Comparison of ENCODE assay signal across 8 mouse cellular contexts in genomic region chr7:4498251-4498650, GRCm38 (mm10). TPM values are rescaled to one million over a fixed set of nuclear protein-coding genes. Genes with fewer than 3 reads are reported as not detected.
DNase-seq lines count a peak whose midpoint lies in the region; ATAC-seq and TF ChIP-seq lines count a peak whose summit lies in the region.

No protein-coding gene starts in this region.

- peak; percentile 16; the same call in 1 of the 2 replicates for ATAC-seq in forebrain, embryonic 11.5 days (replicated peaks; ENCODE audit: low FRiP score)
- peak; percentile 46 for ATAC-seq in heart, postnatal 0 days (ENCODE audit: insufficient read depth, low read depth)
- ATAC-seq in midbrain, embryonic 14.5 days (ENCODE audit: low FRiP score, low TSS enrichment): peak; percentile 6; the same call in 1 of the 2 replicates
- no peak for ATAC-seq in megakaryocyte-erythroid progenitor cell, adult 5-6 weeks (replicated peaks; ENCODE audit: low FRiP score, low TSS enrichment, poor library complexity, severe bottlenecking)

- H3K4me3 ChIP-seq in forebrain, embryonic 11.5 days (ENCODE audit: low read depth, low read length): no peak overlapping the region
- H3K4me3 ChIP-seq in heart, postnatal 0 days (ENCODE audit: low read depth, low read length): peak overlapping the region; percentile 25; the same call in 1 of the 2 replicates
- H3K4me3 ChIP-seq in midbrain, embryonic 14.5 days (replicated peaks; ENCODE audit: low read depth, low read length): 0 out of 2 replicates have a peak overlapping the region, but pooled peaks have one; percentile 12

- TF ChIP-seq CTCF in heart, postnatal 0 days (IDR thresholded peaks at IDR 0.05; ENCODE audit: low read depth): no peak

- H3K4me2 ChIP-seq in forebrain, embryonic 11.5 days (ENCODE audit: low read depth, low read length, severe bottlenecking): peak overlapping the region; percentile 39
- peak overlapping the region; percentile 89 for H3K4me2 ChIP-seq in heart, postnatal 0 days (ENCODE audit: low read depth, low read length)
- peak overlapping the region; percentile 93 for H3K4me2 ChIP-seq in midbrain, embryonic 14.5 days (ENCODE audit: low read length)

- no peaks in the 10 kb centered on the region for H3K9me3 ChIP-seq in forebrain, embryonic 11.5 days (ENCODE audit: control insufficient read depth, low read length)
- no peaks in the 10 kb centered on the region for H3K9me3 ChIP-seq in heart, postnatal 0 days (replicated peaks; ENCODE audit: control insufficient read depth, low read length)
- no peaks in the 10 kb centered on the region for H3K9me3 ChIP-seq in midbrain, embryonic 14.5 days (ENCODE audit: control insufficient read depth, low read length)

- TF ChIP-seq EP300 in heart, postnatal 0 days (IDR thresholded peaks at IDR 0.05; ENCODE audit: low read depth): peak; percentile 87

- peak; percentile 74 for DNase-seq in left cerebral cortex, postnatal 4 days
- no peak for DNase-seq in left cerebral cortex, adult 18-20 months (ENCODE audit: low spot score in 2 of 2)
- peak; percentile 71 for DNase-seq in forebrain, embryonic 11.5 days (ENCODE audit: low spot score)
- peak; percentile 90 for DNase-seq in heart, postnatal 0 days (ENCODE audit: low spot score)
- peak; percentile 56 to 81 for DNase-seq in kidney, postnatal 25 days
- DNase-seq in midbrain, embryonic 14.5 days: peak; percentile 79
- DNase-seq in right cerebral cortex, postnatal 4 days: no peak

- no peaks in the 10 kb centered on the region for H3K27me3 ChIP-seq in forebrain, embryonic 11.5 days (ENCODE audit: control insufficient read depth, insufficient read depth, low read length)
- no peaks in the 10 kb centered on the region for H3K27me3 ChIP-seq in heart, postnatal 0 days (ENCODE audit: control insufficient read depth, insufficient read depth, low read length)
- no peaks in the 10 kb centered on the region for H3K27me3 ChIP-seq in midbrain, embryonic 14.5 days (ENCODE audit: control insufficient read depth, insufficient read depth, low read length)

- WGBS in forebrain, embryonic 11.5 days: 33% methylated on average over 9 of the region's 9 CpGs
- WGBS in heart, postnatal 0 days: 11% methylated on average over 9 of the region's 9 CpGs
- 6% methylated on average over 9 of the region's 9 CpGs for WGBS in midbrain, embryonic 14.5 days

- H3K36me3 ChIP-seq in forebrain, embryonic 11.5 days (ENCODE audit: control insufficient read depth, insufficient read depth, low read length): no peaks in the 10 kb centered on the region; the same call in 1 of the 2 replicates
- H3K36me3 ChIP-seq in heart, postnatal 0 days (replicated peaks; ENCODE audit: control insufficient read depth, insufficient read depth, low read length): peaks cover 40% of the 10 kb centered on the region
- peaks cover 30% of the 10 kb centered on the region for H3K36me3 ChIP-seq in midbrain, embryonic 14.5 days (ENCODE audit: control insufficient read depth, insufficient read depth, low read length)

- no peak overlapping the region; the same call in 1 of the 2 replicates for H3K27ac ChIP-seq in forebrain, embryonic 11.5 days (ENCODE audit: low read depth, low read length)
- H3K27ac ChIP-seq in heart, postnatal 0 days (ENCODE audit: low read depth): peak overlapping the region; percentile 51
- H3K27ac ChIP-seq in midbrain, embryonic 14.5 days (replicated peaks; ENCODE audit: low read depth, low read length): peak overlapping the region; percentile 49; the same call in 1 of the 2 replicates

- intact Hi-C loops in left cerebral cortex, postnatal 4 days (cut with DNase I): no loop called here

- peaks cover 20% of the 10 kb centered on the region for H3K4me1 ChIP-seq in forebrain, embryonic 11.5 days (replicated peaks; ENCODE audit: control insufficient read depth, insufficient read depth, low read length)
- H3K4me1 ChIP-seq in heart, postnatal 0 days (ENCODE audit: control insufficient read depth, insufficient read depth): peaks cover 34% of the 10 kb centered on the region
- peaks cover 34% of the 10 kb centered on the region for H3K4me1 ChIP-seq in midbrain, embryonic 14.5 days (ENCODE audit: control insufficient read depth, insufficient read depth, low read length)

- peak overlapping the region; percentile 29; the same call in 1 of the 2 replicates for H3K9ac ChIP-seq in forebrain, embryonic 11.5 days (ENCODE audit: low read length)
- H3K9ac ChIP-seq in heart, postnatal 0 days (replicated peaks; ENCODE audit: low read depth, low read length): 0 out of 2 replicates have a peak overlapping the region, but pooled peaks have one; percentile 45
- H3K9ac ChIP-seq in midbrain, embryonic 14.5 days (replicated peaks; ENCODE audit: low read length): peak overlapping the region; percentile 36; the same call in 1 of the 2 replicates

RNA-seq across cellular contexts. Expression of gene Ppp1r12c, which starts 3.2 kb away (rescaled TPM):
- total RNA-seq in left cerebral cortex, postnatal 4 days (2021): 100 to 1,000 TPM; 123 to 135 TPM
- 100 to 1,000 TPM; 154 TPM for total RNA-seq in left cerebral cortex, adult 18-20 months (2021)
- 46.8 and 48.6 TPM in 2 replicates for polyA plus RNA-seq in forebrain, embryonic 11.5 days (2014; fragmentation: Nextera tagmentation; extraction: Ambion mirVana)
- total RNA-seq in heart, postnatal 0 days (2014; rRNA removed; ENCODE audit: low replicate concordance): 89.1 and 105 TPM in 2 replicates
- polyA plus RNA-seq in heart, postnatal 0 days (2015; fragmentation: Nextera tagmentation; extraction: Ambion mirVana): 22.5 and 24.2 TPM in 2 replicates
- 46.2 and 50.7 TPM in 2 replicates for polyA plus RNA-seq in midbrain, embryonic 14.5 days (2014; fragmentation: Nextera tagmentation; extraction: Ambion mirVana)
- total RNA-seq in megakaryocyte-erythroid progenitor cell, adult 5-6 weeks (2014; fragmentation: Nextera tagmentation): 118 and 125 TPM in 2 replicates
- total RNA-seq in megakaryocyte-erythroid progenitor cell, adult 5-6 weeks (2017): 85.0 and 96.2 TPM in 2 replicates

RNA-seq across cellular contexts. Expression of gene Tnnt1, which starts 17.9 kb away (rescaled TPM):
- total RNA-seq in left cerebral cortex, postnatal 4 days (2021): 1 to 10 TPM in 1 of 2 experiments, under 1 TPM in 1; 0.89 to 1.0 TPM
- 10 to 100 TPM in 1 of 2 experiments, 1 to 10 TPM in 1; 7.6 to 11.7 TPM for total RNA-seq in left cerebral cortex, adult 18-20 months (2021)
- polyA plus RNA-seq in forebrain, embryonic 11.5 days (2014; fragmentation: Nextera tagmentation; extraction: Ambion mirVana): 4.2 and 5.6 TPM in 2 replicates
- total RNA-seq in heart, postnatal 0 days (2014; rRNA removed; ENCODE audit: low replicate concordance): 27.4 and 28.3 TPM in 2 replicates
- 93.7 and 106 TPM in 2 replicates for polyA plus RNA-seq in heart, postnatal 0 days (2015; fragmentation: Nextera tagmentation; extraction: Ambion mirVana)
- polyA plus RNA-seq in midbrain, embryonic 14.5 days (2014; fragmentation: Nextera tagmentation; extraction: Ambion mirVana): 2.6 and 2.7 TPM in 2 replicates
- 1.4 TPM in 1 of 2 replicates, not detected in the other for total RNA-seq in megakaryocyte-erythroid progenitor cell, adult 5-6 weeks (2014; fragmentation: Nextera tagmentation)
- 0.95 and 3.0 TPM in 2 replicates for total RNA-seq in megakaryocyte-erythroid progenitor cell, adult 5-6 weeks (2017)

RNA-seq across cellular contexts. Expression of gene Tnni3, which starts 25.8 kb away (rescaled TPM):
- total RNA-seq in left cerebral cortex, postnatal 4 days (2021): 1 to 10 TPM; 1.8 to 2.0 TPM
- total RNA-seq in left cerebral cortex, adult 18-20 months (2021): 1 to 10 TPM in 1 of 2 experiments, under 1 TPM in 1; 0.88 to 1.3 TPM
- 1.8 and 2.4 TPM in 2 replicates for polyA plus RNA-seq in forebrain, embryonic 11.5 days (2014; fragmentation: Nextera tagmentation; extraction: Ambion mirVana)
- 4,764 and 5,473 TPM in 2 replicates for total RNA-seq in heart, postnatal 0 days (2014; rRNA removed; ENCODE audit: low replicate concordance)
- polyA plus RNA-seq in heart, postnatal 0 days (2015; fragmentation: Nextera tagmentation; extraction: Ambion mirVana): 8,811 and 8,917 TPM in 2 replicates
- 1.5 and 2.0 TPM in 2 replicates for polyA plus RNA-seq in midbrain, embryonic 14.5 days (2014; fragmentation: Nextera tagmentation; extraction: Ambion mirVana)
- 2.1 and 10.2 TPM in 2 replicates for total RNA-seq in megakaryocyte-erythroid progenitor cell, adult 5-6 weeks (2014; fragmentation: Nextera tagmentation)
- total RNA-seq in megakaryocyte-erythroid progenitor cell, adult 5-6 weeks (2017): 2.4 TPM in 1 of 2 replicates, not detected in the other

RNA-seq across cellular contexts. Expression of gene Dnaaf3, which starts 34.0 kb away (rescaled TPM):
- total RNA-seq in left cerebral cortex, postnatal 4 days (2021): under 1 TPM; 0.50 to 0.77 TPM
- under 1 TPM; 0.23 to 0.37 TPM for total RNA-seq in left cerebral cortex, adult 18-20 months (2021)
- polyA plus RNA-seq in forebrain, embryonic 11.5 days (2014; fragmentation: Nextera tagmentation; extraction: Ambion mirVana): 1.4 and 2.0 TPM in 2 replicates
- total RNA-seq in heart, postnatal 0 days (2014; rRNA removed; ENCODE audit: low replicate concordance): 0.11 and 2.6 TPM in 2 replicates
- 0.60 and 0.63 TPM in 2 replicates for polyA plus RNA-seq in heart, postnatal 0 days (2015; fragmentation: Nextera tagmentation; extraction: Ambion mirVana)
- 0.58 and 1.4 TPM in 2 replicates for polyA plus RNA-seq in midbrain, embryonic 14.5 days (2014; fragmentation: Nextera tagmentation; extraction: Ambion mirVana)
- 1.6 and 2.8 TPM in 2 replicates for total RNA-seq in megakaryocyte-erythroid progenitor cell, adult 5-6 weeks (2014; fragmentation: Nextera tagmentation)
- 0.23 TPM in 1 of 2 replicates, not detected in the other for total RNA-seq in megakaryocyte-erythroid progenitor cell, adult 5-6 weeks (2017)

RNA-seq across cellular contexts. Expression of gene Eps8l1, which starts 37.8 kb away (rescaled TPM):
- 1 to 10 TPM; 5.1 to 8.0 TPM for total RNA-seq in left cerebral cortex, postnatal 4 days (2021)
- total RNA-seq in left cerebral cortex, adult 18-20 months (2021): 1 to 10 TPM; 4.7 to 7.9 TPM
- polyA plus RNA-seq in forebrain, embryonic 11.5 days (2014; fragmentation: Nextera tagmentation; extraction: Ambion mirVana): 3.3 and 3.8 TPM in 2 replicates
- total RNA-seq in heart, postnatal 0 days (2014; rRNA removed; ENCODE audit: low replicate concordance): 0.88 and 6.1 TPM in 2 replicates
- polyA plus RNA-seq in heart, postnatal 0 days (2015; fragmentation: Nextera tagmentation; extraction: Ambion mirVana): 1.00 and 4.0 TPM in 2 replicates
- 6.9 and 9.1 TPM in 2 replicates for polyA plus RNA-seq in midbrain, embryonic 14.5 days (2014; fragmentation: Nextera tagmentation; extraction: Ambion mirVana)
- total RNA-seq in megakaryocyte-erythroid progenitor cell, adult 5-6 weeks (2014; fragmentation: Nextera tagmentation): 4.8 and 6.7 TPM in 2 replicates
- 0.89 and 5.0 TPM in 2 replicates for total RNA-seq in megakaryocyte-erythroid progenitor cell, adult 5-6 weeks (2017)

Comparison
In these comparisons a context has a peak if more than half of its experiments do, and no peak if none do; other contexts are left out.
1. DNase-seq: peak in left cerebral cortex, postnatal 4 days (single experiment), forebrain, embryonic 11.5 days (single experiment), heart, postnatal 0 days (single experiment), kidney, postnatal 25 days (2 of 2) and midbrain, embryonic 14.5 days (single experiment); none in left cerebral cortex, adult 18-20 months (0 of 2) and right cerebral cortex, postnatal 4 days (single experiment).
2. H3K4me2 ChIP-seq: peak in every context shown above with its lines; median percentile 93 in midbrain, embryonic 14.5 days; 89 in heart, postnatal 0 days; 39 in forebrain, embryonic 11.5 days.
3. RNA of gene Tnni3, which starts 25.8 kb away (total RNA-seq): 4,764 to 5,473 TPM in heart, postnatal 0 days; 2.1 to 10.2 TPM in megakaryocyte-erythroid progenitor cell, adult 5-6 weeks, 1.8 to 2.0 TPM in left cerebral cortex, postnatal 4 days and 0.88 to 1.3 TPM in left cerebral cortex, adult 18-20 months; every median in the first group is over 100 times any median in the second.
4. Peak in every context shown above with its lines, with median percentiles within 50 percentile points of each other: H3K9ac ChIP-seq.